Mouse (Mus musculus) lung, embryonic 14.5 days (tissue): ENCODE measurements at regions not wholly inside any gene's neighbourhood (a gene's known extent, or its start where the extent isn't known, plus 50 kb on each side); places are given as distances from the start of the nearest gene placed in this dataset.

Experiments used
- ATAC-seq: fragments of 200-750 bp; cut with Nextera tagmentation; 2 replicates; pipeline ENCODE4 v1.8.0; 2017; ENCODE audit warnings: mild to moderate bottlenecking, moderate TSS enrichment, moderate library complexity; ENCODE audit not compliant: insufficient read depth
- DNase-seq: peaks from one replicate; pipeline ENCODE4 v3.0.0-alpha.2; 2015
- H3K27ac ChIP-seq: fragments of 300-500 bp; sonication (generic); 2 replicates; pipeline ENCODE4 v1.5.1; 2014; ENCODE audit warnings: low read depth, mild to moderate bottlenecking, moderate library complexity
- H3K27me3 ChIP-seq: fragments of 300-500 bp; sonication (generic); 2 replicates; pipeline ENCODE4 v1.6.1; 2014; ENCODE audit warnings: low read length, control low read depth; ENCODE audit not compliant: insufficient read depth
- H3K36me3 ChIP-seq: fragments of 300-500 bp; sonication (generic); 2 replicates; pipeline ENCODE4 v1.6.1; 2014; ENCODE audit warnings: control low read depth; ENCODE audit not compliant: insufficient read depth
- H3K4me1 ChIP-seq: fragments of 300-500 bp; sonication (generic); 2 replicates; pipeline ENCODE4 v1.6.1; 2014; ENCODE audit warnings: antibody characterized with exemption, control low read depth; ENCODE audit not compliant: insufficient read depth
- H3K4me2 ChIP-seq: fragments of 300-500 bp; sonication (generic); 2 replicates; pipeline ENCODE4 v1.6.1; 2014; ENCODE audit warnings: mild to moderate bottlenecking
- H3K4me3 ChIP-seq: fragments of 300-500 bp; sonication (generic); 2 replicates; pipeline ENCODE4 v1.5.1; 2014; ENCODE audit warnings: low read depth, low read length
- H3K9ac ChIP-seq: fragments of 300-500 bp; sonication (generic); 2 replicates; pipeline ENCODE4 v1.6.1; 2014
- H3K9me3 ChIP-seq: fragments of 300-500 bp; sonication (generic); 2 replicates; pipeline ENCODE4 v1.6.1; 2016; ENCODE audit warnings: low read depth, low read length, control low read depth
- CTCF ChIP-seq: IDR thresholded peaks from 2 replicates; pipeline ENCODE4 v1.5.1; 2016; ENCODE audit warnings: antibody characterized with exemption, low read depth
- WGBS: fragments of 180-500 bp; shearing (Covaris S2); extraction: QIAGEN DNeasy Blood & Tissue Kit; methylation state at CpG from one replicate; pipeline ENCODE4 v1.1.7; 2014; 5-methylcytosine and 5-hydroxymethylcytosine counted together

DNA sequence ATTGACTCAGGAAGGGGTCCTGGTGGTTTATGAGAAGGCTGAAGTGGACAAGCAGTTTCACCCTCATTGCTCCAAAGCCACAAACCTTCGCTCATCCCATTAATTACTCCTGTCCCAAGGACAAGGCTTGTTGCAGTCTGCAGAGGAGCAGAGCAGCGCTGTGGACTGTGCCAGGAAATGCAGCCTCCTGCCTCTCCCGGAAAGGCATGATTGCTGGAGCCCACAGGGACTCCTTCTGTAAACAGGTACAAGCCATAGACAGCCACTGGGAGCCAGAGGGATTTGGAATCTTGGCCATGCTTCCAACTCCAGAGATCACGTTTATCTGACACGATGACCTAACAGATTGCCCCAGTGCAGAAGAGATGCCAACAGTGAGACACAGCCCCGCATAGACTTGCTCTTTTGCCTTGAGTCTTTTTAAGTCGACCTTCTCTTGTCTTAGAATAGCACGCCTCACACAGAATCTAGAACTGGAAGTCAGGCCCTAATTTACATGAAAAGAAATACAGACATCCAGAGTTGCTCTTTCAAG, 275.6 kb upstream of the Nfe2l3 start:
- no peak overlapping the region for H3K9ac ChIP-seq
- 46% methylated on average over 8 of the region's 8 CpGs for WGBS
- H3K9me3 ChIP-seq, result no peaks in the 10 kb centered on the region
- H3K4me1 ChIP-seq, result peaks cover 3% of the 10 kb centered on the region; the same call in 1 of the 2 replicates
- no peak overlapping the region for H3K4me3 ChIP-seq
- TF ChIP-seq CTCF, result no peak
- ATAC-seq (peak; percentile 41; the same call in 1 of the 2 replicates), DNase-seq (no peak)
- H3K4me2 ChIP-seq, result no peak overlapping the region
- no peaks in the 10 kb centered on the region for H3K36me3 ChIP-seq
- H3K27ac ChIP-seq, result no peak overlapping the region
- H3K27me3 ChIP-seq, result no peaks in the 10 kb centered on the region

DNA sequence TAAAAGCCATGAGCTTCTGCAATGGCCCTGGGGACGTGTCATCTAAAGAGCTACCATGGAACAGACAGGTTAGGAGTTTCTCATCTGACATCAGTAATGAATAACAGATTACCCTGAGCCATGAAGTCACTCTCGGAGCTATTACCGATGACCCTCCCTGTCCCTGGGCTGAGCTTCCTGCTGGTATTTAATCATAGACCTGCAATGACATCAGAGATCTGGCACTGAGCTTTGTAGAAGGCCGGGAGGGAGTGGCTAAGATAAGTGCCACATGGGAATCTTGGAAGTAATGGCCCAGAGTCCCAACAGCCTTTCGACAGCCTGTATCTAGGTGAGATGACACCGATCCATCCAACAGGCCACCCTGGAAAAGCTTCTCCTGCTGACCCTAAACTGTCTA, 271.3 kb upstream of the Nfe2l3 start:
- ATAC-seq, result no peak
- H3K9ac ChIP-seq, result no peak overlapping the region
- WGBS, result 58% methylated on average over 6 of the region's 6 CpGs
- no peak for DNase-seq
- H3K4me3 ChIP-seq, result no peak overlapping the region
- H3K4me2 ChIP-seq, result no peak overlapping the region
- no peak for TF ChIP-seq CTCF
- no peak overlapping the region for H3K27ac ChIP-seq
- H3K9me3 ChIP-seq, result no peaks in the 10 kb centered on the region
- no peaks in the 10 kb centered on the region for H3K36me3 ChIP-seq
- no peaks in the 10 kb centered on the region for H3K27me3 ChIP-seq
- H3K4me1 ChIP-seq, result peaks cover 21% of the 10 kb centered on the region

DNA sequence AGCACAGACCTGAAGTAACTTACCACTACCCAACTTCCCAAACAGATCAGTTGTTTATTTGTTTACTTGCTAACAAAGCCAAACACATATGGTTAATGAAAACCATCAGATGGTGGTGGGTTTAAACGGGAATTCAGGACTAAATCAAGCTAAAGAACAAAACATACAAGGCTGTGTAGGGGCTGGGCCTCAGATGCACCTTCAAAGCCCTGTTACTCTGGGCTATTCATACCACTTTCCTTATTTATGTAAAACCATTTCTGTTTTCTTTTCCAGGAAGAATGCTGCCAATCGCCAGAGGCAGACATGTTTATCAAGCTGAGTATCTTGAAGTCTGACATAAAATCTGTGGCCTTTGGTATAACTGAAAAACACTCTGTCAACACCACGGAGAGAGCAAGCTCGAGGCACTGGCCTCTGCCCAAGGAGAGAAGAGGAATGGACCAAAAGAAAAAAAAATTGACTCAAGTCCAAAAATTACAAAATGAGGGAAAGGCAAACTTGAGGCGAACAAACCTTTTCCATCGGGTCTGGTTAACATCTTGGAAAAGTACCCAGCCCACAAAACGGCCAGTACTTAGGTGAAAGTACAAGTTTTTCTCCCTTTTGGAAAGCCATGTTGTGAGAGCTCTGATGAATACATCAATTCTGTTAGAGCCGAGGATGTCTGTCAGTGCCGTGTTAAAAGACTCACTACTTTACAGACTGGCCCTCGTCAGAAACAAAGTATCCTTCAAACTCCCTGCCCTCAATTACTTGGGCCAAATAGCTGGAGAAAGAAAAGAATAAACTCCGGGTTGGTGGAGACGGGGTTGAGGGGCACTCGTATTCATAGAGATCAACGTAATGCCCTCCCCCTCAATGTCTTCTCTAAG, 270.0 kb upstream of the Nfe2l3 start:
- H3K9ac ChIP-seq, result no peak overlapping the region
- H3K9me3 ChIP-seq, result no peaks in the 10 kb centered on the region
- DNase-seq (peak; percentile 79), ATAC-seq (peak; percentile 42; the same call in 1 of the 2 replicates)
- no peaks in the 10 kb centered on the region for H3K36me3 ChIP-seq
- no peak overlapping the region for H3K4me3 ChIP-seq
- no peak overlapping the region for H3K4me2 ChIP-seq
- peak overlapping the region; percentile 32 for H3K27ac ChIP-seq
- 33% methylated on average over 14 of the region's 14 CpGs for WGBS
- H3K27me3 ChIP-seq, result no peaks in the 10 kb centered on the region
- no peak for TF ChIP-seq CTCF
- peaks cover 18% of the 10 kb centered on the region for H3K4me1 ChIP-seq

DNA sequence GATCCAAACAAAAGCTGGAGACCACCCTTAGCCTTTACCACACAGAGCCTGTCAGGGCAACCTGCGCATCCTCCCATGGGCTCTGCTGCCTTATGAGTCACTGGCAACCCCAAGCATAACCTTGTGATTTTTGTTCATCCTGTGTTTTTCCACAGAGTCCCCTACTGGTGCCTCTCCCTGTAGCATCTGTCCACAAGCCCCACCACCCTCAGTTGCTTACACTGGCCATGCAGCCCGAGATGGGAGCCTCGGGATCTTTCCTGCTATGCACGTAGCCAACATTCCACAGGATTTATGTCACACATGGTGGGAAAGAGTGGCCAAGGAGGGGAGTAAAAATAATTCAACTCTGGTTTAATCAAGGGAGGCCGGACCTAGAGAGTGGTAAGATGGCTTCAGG, 269.2 kb upstream of the Nfe2l3 start:
- WGBS, result 37% methylated on average over 5 of the region's 5 CpGs
- Histone ChIP-seq H3K27me3 (no peaks in the 10 kb centered on the region), H3K9ac (no peak overlapping the region), H3K9me3 (no peaks in the 10 kb centered on the region), H3K4me3 (no peak overlapping the region), H3K27ac (peak overlapping the region; percentile 22; the same call in 1 of the 2 replicates), H3K4me2 (no peak overlapping the region), H3K4me1 (peaks cover 18% of the 10 kb centered on the region), H3K36me3 (no peaks in the 10 kb centered on the region)
- DNase-seq (peak; percentile 53), ATAC-seq (peak; percentile 62; the same call in 1 of the 2 replicates)
- TF ChIP-seq CTCF, result 0 out of 2 replicates have a peak, but pooled peaks have one; percentile 13

DNA sequence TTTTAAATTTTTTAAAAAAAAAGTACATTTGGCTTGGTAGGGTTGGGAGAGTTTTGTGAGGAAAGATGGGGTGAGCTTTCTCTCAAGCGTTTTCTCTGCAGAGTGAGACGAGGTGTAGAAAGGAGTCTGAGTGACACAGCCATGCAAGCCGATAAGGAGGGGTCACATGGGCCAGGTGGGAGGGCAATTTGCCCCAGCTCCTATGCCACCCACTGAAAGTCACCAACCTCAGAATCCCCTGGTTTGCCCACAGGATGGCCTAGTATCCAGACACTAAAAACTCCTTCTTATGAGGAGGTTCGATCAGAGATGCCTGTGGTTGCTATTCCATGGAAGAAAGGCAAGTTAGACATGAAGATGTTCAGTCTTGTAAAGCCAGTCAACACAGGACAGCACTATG, 268.6 kb upstream of the Nfe2l3 start:
- Histone ChIP-seq H3K4me2 (no peak overlapping the region), H3K9ac (no peak overlapping the region), H3K36me3 (no peaks in the 10 kb centered on the region), H3K4me1 (peaks cover 18% of the 10 kb centered on the region), H3K9me3 (no peaks in the 10 kb centered on the region), H3K27ac (peak overlapping the region; percentile 8; the same call in 1 of the 2 replicates), H3K4me3 (no peak overlapping the region), H3K27me3 (no peaks in the 10 kb centered on the region)
- no peak for TF ChIP-seq CTCF
- no peak for ATAC-seq
- no peak for DNase-seq
- WGBS, result 61% methylated on average over 4 of the region's 4 CpGs

DNA sequence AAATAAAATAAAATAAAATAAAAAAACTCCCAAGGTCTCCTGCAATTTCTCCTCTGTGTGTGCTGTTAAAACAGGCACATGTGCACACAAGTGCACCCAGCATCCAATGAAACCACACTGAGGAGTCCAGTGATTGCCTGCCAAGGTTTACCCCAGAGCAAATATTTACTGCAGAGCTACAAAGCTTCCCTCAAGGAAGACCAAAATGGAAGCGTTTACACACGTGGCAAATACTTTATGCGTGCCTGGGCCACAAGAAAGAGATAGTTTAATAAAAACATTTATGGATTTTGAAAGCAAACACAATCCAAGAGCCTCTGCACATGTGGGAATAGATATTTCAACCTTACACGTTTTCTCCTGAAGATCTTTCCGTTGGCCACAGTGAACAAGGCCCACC, 265.4 kb upstream of the Nfe2l3 start:
- Histone ChIP-seq H3K36me3 (no peaks in the 10 kb centered on the region), H3K4me1 (peaks cover 21% of the 10 kb centered on the region), H3K9ac (no peak overlapping the region), H3K27ac (peak overlapping the region; percentile 61; the same call in 1 of the 2 replicates), H3K27me3 (no peaks in the 10 kb centered on the region), H3K9me3 (no peaks in the 10 kb centered on the region), H3K4me2 (no peak overlapping the region), H3K4me3 (no peak overlapping the region)
- WGBS, result 37% methylated on average over 5 of the region's 5 CpGs
- no peak for ATAC-seq
- no peak for TF ChIP-seq CTCF
- DNase-seq, result peak; percentile 56

DNA sequence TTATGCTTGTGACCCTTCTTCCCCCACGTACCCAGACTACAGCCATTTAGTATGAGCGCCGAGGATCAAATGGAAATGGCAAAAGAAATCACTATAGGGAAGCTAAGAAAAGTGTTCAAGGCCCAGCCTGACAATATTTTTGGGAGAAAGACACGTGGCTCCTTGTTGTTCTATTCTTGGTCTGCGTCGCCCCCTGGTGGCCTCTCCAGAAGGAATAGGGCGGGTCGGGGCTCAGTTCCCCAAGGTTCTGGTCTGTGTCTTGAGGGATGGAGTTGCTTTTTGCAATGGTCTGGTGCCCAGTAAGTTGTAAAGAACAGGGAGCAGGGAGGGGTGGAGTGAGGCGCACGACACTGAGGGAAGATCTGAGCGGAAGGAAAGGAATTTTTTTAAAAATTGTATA, 264.4 kb upstream of the Nfe2l3 start:
- Histone ChIP-seq H3K27ac (peak overlapping the region; percentile 27; the same call in 1 of the 2 replicates), H3K4me3 (peak overlapping the region; percentile 25), H3K4me2 (peak overlapping the region; percentile 64), H3K9ac (no peak overlapping the region; the same call in 1 of the 2 replicates), H3K9me3 (no peaks in the 10 kb centered on the region), H3K27me3 (0 out of 2 replicates have a peak, but pooled peaks cover 3% of the 10 kb centered on the region), H3K4me1 (peaks cover 18% of the 10 kb centered on the region), H3K36me3 (no peaks in the 10 kb centered on the region)
- peak; percentile 18; the same call in 1 of the 2 replicates for ATAC-seq
- WGBS, result 2% methylated on average over 11 of the region's 11 CpGs
- peak; percentile 93 for DNase-seq
- TF ChIP-seq CTCF, result peak; percentile 90
